Mouse (Mus musculus) neural tube, embryonic 12.5 days (tissue): ENCODE results near the gene Slc2a6. TPM values are rescaled to one million over a fixed set of nuclear protein-coding genes. Genes with fewer than 3 reads are reported as not detected.

Experiments
- ATAC-seq: fragments of 200-750 bp; cut with Nextera tagmentation; 2 replicates; pipeline ENCODE4 v1.8.0; 2017; ENCODE audit warnings: low read depth, mild to moderate bottlenecking, moderate TSS enrichment, moderate library complexity; ENCODE audit not compliant: low FRiP score
- H3K27ac ChIP-seq: fragments of 300-500 bp; sonication (generic); 2 replicates; pipeline ENCODE4 v1.5.1; 2016
- H3K27me3 ChIP-seq: fragments of 300-500 bp; sonication (generic); replicated peaks from 2 replicates; pipeline ENCODE4 v1.6.1; 2016; ENCODE audit warnings: mild to moderate bottlenecking
- H3K36me3 ChIP-seq: fragments of 300-500 bp; sonication (generic); 2 replicates; pipeline ENCODE4 v1.6.1; 2016; ENCODE audit warnings: mild to moderate bottlenecking
- H3K4me1 ChIP-seq: fragments of 300-500 bp; sonication (generic); 2 replicates; pipeline ENCODE4 v1.6.1; 2016
- H3K4me2 ChIP-seq: fragments of 300-500 bp; sonication (generic); replicated peaks from 2 replicates; pipeline ENCODE4 v1.6.1; 2016; ENCODE audit warnings: mild to moderate bottlenecking
- H3K4me3 ChIP-seq: fragments of 300-500 bp; sonication (generic); 2 replicates; pipeline ENCODE4 v1.5.1; 2016
- H3K9ac ChIP-seq: fragments of 300-500 bp; sonication (generic); 2 replicates; pipeline ENCODE4 v1.6.1; 2016; ENCODE audit warnings: mild to moderate bottlenecking
- H3K9me3 ChIP-seq: fragments of 300-500 bp; sonication (generic); 2 replicates; pipeline ENCODE4 v1.6.1; 2016; ENCODE audit warnings: mild to moderate bottlenecking
- WGBS: fragments of 180-500 bp; shearing (Covaris S2); methylation state at CpG from one replicate; pipeline ENCODE4 v1.1.7; 2016; 5-methylcytosine and 5-hydroxymethylcytosine counted together
- polyA plus RNA-seq: library from polyadenylated mRNA; unstranded; fragments of >200 nt; fragmentation: Nextera tagmentation; extraction: Ambion mirVana; gene quantifications from 2 replicates; pipeline ENCODE4 v1.2.1, GENCODE M21; 2016

The Slc2a6 gene
- 6.1 and 7.9 TPM in 2 replicates for polyA plus RNA-seq

GRCm38 (mm10) chr2:27027618-27028436, at the start of gene Slc2a6:
Slc2a6 (minus strand) TSS chr2:27027998.
- H3K9ac ChIP-seq = peak within 1 kb of the TSS; percentile 47
- no peaks in the 10 kb centered on the region for H3K9me3 ChIP-seq
- no peaks in the 10 kb centered on the region for H3K27me3 ChIP-seq
- no peaks in the 10 kb centered on the region for H3K36me3 ChIP-seq
- peak; percentile 98 for ATAC-seq
- H3K4me1 ChIP-seq = peaks cover 12% of the 10 kb centered on the region; the same call in 1 of the 2 replicates
- H3K4me2 ChIP-seq = peak within 1 kb of the TSS; percentile 57
- no peak within 1 kb of the TSS for H3K27ac ChIP-seq
- WGBS = 2% methylated on average over 38 of the region's 38 CpGs
- peak within 1 kb of the TSS; percentile 30 for H3K4me3 ChIP-seq

GRCm38 (mm10) chr2:27075485-27075884, 47.7 kb upstream of the Slc2a6 start:
- no peak for ATAC-seq
- WGBS = 63% methylated on average over 3 of the region's 3 CpGs
- peaks cover 27% of the 10 kb centered on the region for H3K4me1 ChIP-seq
- no peak overlapping the region for H3K9ac ChIP-seq
- H3K4me2 ChIP-seq = no peak overlapping the region
- no peak overlapping the region for H3K27ac ChIP-seq
- H3K9me3 ChIP-seq = no peaks in the 10 kb centered on the region
- no peaks in the 10 kb centered on the region for H3K36me3 ChIP-seq
- no peak overlapping the region for H3K4me3 ChIP-seq
- 0 out of 2 replicates have a peak, but pooled peaks cover 2% of the 10 kb centered on the region for H3K27me3 ChIP-seq

GRCm38 (mm10) chr2:27074804-27075203, 47.0 kb upstream of the Slc2a6 start:
- no peak overlapping the region for H3K4me3 ChIP-seq
- no peak for ATAC-seq
- no peak overlapping the region for H3K27ac ChIP-seq
- no peaks in the 10 kb centered on the region for H3K9me3 ChIP-seq
- no peak overlapping the region for H3K9ac ChIP-seq
- no peak overlapping the region for H3K4me2 ChIP-seq
- WGBS = 87% methylated on average over 4 of the region's 4 CpGs
- H3K27me3 ChIP-seq = 0 out of 2 replicates have a peak, but pooled peaks cover 2% of the 10 kb centered on the region
- peaks cover 26% of the 10 kb centered on the region for H3K4me1 ChIP-seq
- H3K36me3 ChIP-seq = no peaks in the 10 kb centered on the region

- no peaks in the 10 kb centered on the region for H3K9me3 ChIP-seq
- H3K27ac ChIP-seq = no peak overlapping the region
- no peak overlapping the region for H3K4me2 ChIP-seq
- no peak overlapping the region for H3K4me3 ChIP-seq
- 72% methylated on average over 4 of the region's 4 CpGs for WGBS
- no peaks in the 10 kb centered on the region for H3K36me3 ChIP-seq
- no peaks in the 10 kb centered on the region for H3K27me3 ChIP-seq
- H3K4me1 ChIP-seq = peaks cover 19% of the 10 kb centered on the region
- H3K9ac ChIP-seq = no peak overlapping the region
- ATAC-seq = no peak
Measured at GRCm38 (mm10) chr2:27073407-27073806, 45.6 kb upstream of the Slc2a6 start.

GRCm38 (mm10) chr2:27071978-27072377, 44.2 kb upstream of the Slc2a6 start, which contains the start of gene Mymk:
Mymk (minus strand) TSS chr2:27072179.
- Histone ChIP-seq H3K27ac (no peak within 1 kb of the TSS), H3K4me2 (no peak within 1 kb of the TSS), H3K4me1 (peaks cover 13% of the 10 kb centered on the region; the same call in 1 of the 2 replicates), H3K9ac (no peak within 1 kb of the TSS), H3K4me3 (no peak within 1 kb of the TSS), H3K36me3 (no peaks in the 10 kb centered on the region), H3K9me3 (no peaks in the 10 kb centered on the region), H3K27me3 (no peaks in the 10 kb centered on the region)
- 70% methylated on average over 2 of the region's 2 CpGs for WGBS
- ATAC-seq = no peak

GRCm38 (mm10) chr2:27071137-27071536, 43.3 kb upstream of the Slc2a6 start:
- Histone ChIP-seq H3K9ac (no peak overlapping the region), H3K9me3 (no peaks in the 10 kb centered on the region), H3K4me3 (no peak overlapping the region), H3K4me1 (peaks cover 13% of the 10 kb centered on the region; the same call in 1 of the 2 replicates), H3K4me2 (no peak overlapping the region), H3K36me3 (no peaks in the 10 kb centered on the region), H3K27ac (no peak overlapping the region), H3K27me3 (no peaks in the 10 kb centered on the region)
- 44% methylated on average over 4 of the region's 4 CpGs for WGBS
- ATAC-seq = no peak

- 78% methylated on average over 2 of the region's 2 CpGs for WGBS
Measured at GRCm38 (mm10) chr2:27070247-27070813, 42.5 kb upstream of the Slc2a6 start.

GRCm38 (mm10) chr2:27069646-27070045, 41.8 kb upstream of the Slc2a6 start:
- Histone ChIP-seq H3K27ac (no peak overlapping the region), H3K4me2 (no peak overlapping the region), H3K36me3 (no peaks in the 10 kb centered on the region), H3K9ac (no peak overlapping the region), H3K4me1 (peaks cover 13% of the 10 kb centered on the region; the same call in 1 of the 2 replicates), H3K9me3 (no peaks in the 10 kb centered on the region), H3K27me3 (no peaks in the 10 kb centered on the region), H3K4me3 (no peak overlapping the region)
- 42% methylated on average over 3 of the region's 3 CpGs for WGBS
- ATAC-seq = peak; percentile 56; the same call in 1 of the 2 replicates

More at GRCm38 (mm10) chr2:27070247-27070813, 42.5 kb upstream of the Slc2a6 start:
- H3K9me3 ChIP-seq = no peaks in the 10 kb centered on the region
- peaks cover 13% of the 10 kb centered on the region; the same call in 1 of the 2 replicates for H3K4me1 ChIP-seq
- no peaks in the 10 kb centered on the region for H3K36me3 ChIP-seq
- H3K4me2 ChIP-seq = no peak overlapping the region
- no peaks in the 10 kb centered on the region for H3K27me3 ChIP-seq
- no peak overlapping the region for H3K9ac ChIP-seq
- H3K27ac ChIP-seq = no peak overlapping the region
- no peak overlapping the region for H3K4me3 ChIP-seq
- ATAC-seq = no peak

- no peaks in the 10 kb centered on the region for H3K9me3 ChIP-seq
- no peaks in the 10 kb centered on the region for H3K36me3 ChIP-seq
- 52% methylated on average over 2 of the region's 2 CpGs for WGBS
- H3K4me1 ChIP-seq = peaks cover 13% of the 10 kb centered on the region; the same call in 1 of the 2 replicates
- no peak overlapping the region for H3K4me2 ChIP-seq
- no peaks in the 10 kb centered on the region for H3K27me3 ChIP-seq
- H3K27ac ChIP-seq = no peak overlapping the region
- H3K9ac ChIP-seq = no peak overlapping the region
- H3K4me3 ChIP-seq = no peak overlapping the region
- ATAC-seq = no peak
Measured at GRCm38 (mm10) chr2:27067996-27068395, 40.2 kb upstream of the Slc2a6 start.

- Histone ChIP-seq H3K27ac (no peak overlapping the region), H3K9ac (no peak overlapping the region), H3K4me2 (no peak overlapping the region), H3K4me1 (peaks cover 13% of the 10 kb centered on the region; the same call in 1 of the 2 replicates), H3K27me3 (no peaks in the 10 kb centered on the region), H3K9me3 (no peaks in the 10 kb centered on the region), H3K4me3 (no peak overlapping the region), H3K36me3 (no peaks in the 10 kb centered on the region)
- 93% methylated on average over 2 of the region's 2 CpGs for WGBS
- ATAC-seq = no peak
Measured at GRCm38 (mm10) chr2:27067124-27067523, 39.3 kb upstream of the Slc2a6 start.

- Histone ChIP-seq H3K36me3 (no peaks in the 10 kb centered on the region), H3K9me3 (no peaks in the 10 kb centered on the region), H3K27me3 (no peaks in the 10 kb centered on the region), H3K9ac (no peak overlapping the region), H3K4me3 (no peak overlapping the region), H3K27ac (no peak overlapping the region), H3K4me2 (no peak overlapping the region), H3K4me1 (peaks cover 5% of the 10 kb centered on the region)
- 79% methylated on average over 9 of the region's 9 CpGs for WGBS
- no peak for ATAC-seq
Measured at GRCm38 (mm10) chr2:27059187-27059586, 31.4 kb upstream of the Slc2a6 start.

GRCm38 (mm10) chr2:27058751-27059150, 31.0 kb upstream of the Slc2a6 start:
- 12% methylated on average over 12 of the region's 12 CpGs for WGBS

More at GRCm38 (mm10) chr2:27058751-27059150, 31.0 kb upstream of the Slc2a6 start:
- Histone ChIP-seq H3K9me3 (no peaks in the 10 kb centered on the region), H3K4me3 (no peak overlapping the region), H3K27ac (no peak overlapping the region), H3K4me2 (peak overlapping the region; percentile 6), H3K4me1 (peaks cover 5% of the 10 kb centered on the region), H3K9ac (no peak overlapping the region), H3K27me3 (no peaks in the 10 kb centered on the region), H3K36me3 (no peaks in the 10 kb centered on the region)
- no peak for ATAC-seq
